Mouse (Mus musculus) kidney, postnatal 4 days (tissue): Measurements from ENCODE around the gene E130114P18Rik.

Experiments
- DNase-seq, 2 experiments: peaks; one replicate each; pipeline ENCODE4 v3.0.0; 2021; ENCODE audit warnings: mixed read lengths in 2 of 2

The E130114P18Rik gene

GRCm38 (mm10) chr4:97636569-97636968, 141.3 kb downstream of the E130114P18Rik start:
- DNase-seq: no peak

GRCm38 (mm10) chr4:97635757-97636292, 142.1 kb downstream of the E130114P18Rik start:
- DNase-seq: no peak

DNA sequence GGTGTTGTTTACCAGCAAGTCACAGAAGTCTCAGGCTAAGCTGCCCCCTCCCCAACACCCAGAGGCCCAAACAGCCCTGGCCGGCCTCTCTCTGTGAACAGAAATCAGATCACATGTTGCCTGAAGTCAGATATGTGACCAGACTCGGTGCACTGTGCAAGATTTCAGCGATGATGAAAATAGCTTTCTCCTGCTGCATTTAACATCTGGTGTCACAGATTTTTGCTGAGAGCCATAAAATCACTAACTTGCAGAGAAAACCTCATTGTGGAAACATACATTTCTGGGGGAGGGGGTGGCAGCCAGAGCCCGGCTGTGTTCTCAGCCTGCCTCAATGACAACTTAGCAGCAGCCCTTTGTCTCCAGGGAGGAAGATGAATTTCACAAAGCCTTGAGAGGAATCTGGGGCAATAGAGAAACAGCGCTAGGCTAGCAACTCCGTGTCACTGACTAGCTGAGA, 142.6 kb downstream of the E130114P18Rik start:
- DNase-seq: no peak

DNA sequence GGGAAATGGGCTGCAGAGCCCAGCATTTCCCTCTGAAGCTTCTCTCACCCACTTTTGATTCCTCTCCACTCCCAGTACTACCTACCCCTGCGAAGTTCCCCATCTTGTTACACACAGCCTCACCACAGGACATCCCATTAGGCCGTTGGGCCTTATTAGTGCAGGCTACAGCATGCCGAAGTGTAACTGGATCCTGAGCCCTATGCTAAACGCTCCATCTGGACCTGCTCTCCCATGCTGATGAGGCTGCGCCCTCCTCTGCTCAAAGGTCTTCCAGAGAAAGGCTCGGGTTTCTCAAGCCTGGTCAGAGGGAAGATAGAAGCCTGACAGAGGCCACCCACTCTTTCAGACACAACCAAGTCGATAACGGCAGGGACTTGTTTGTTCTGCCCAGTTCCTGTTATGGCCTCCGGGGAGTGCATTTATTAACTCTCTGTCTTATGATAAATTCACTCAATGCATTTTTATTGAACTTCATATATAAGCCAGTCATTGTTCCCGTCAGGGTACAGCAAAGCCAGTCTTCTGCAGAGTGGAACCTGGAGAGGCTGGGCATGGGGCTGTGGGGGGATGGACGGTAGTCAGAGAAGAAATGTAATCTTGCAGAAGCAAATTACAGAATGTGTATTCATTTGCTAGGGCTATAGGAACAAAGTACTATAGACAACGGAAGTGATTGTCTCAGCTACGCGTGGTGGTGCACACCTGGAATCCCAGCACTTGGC, 148.8 kb downstream of the E130114P18Rik start:
- DNase-seq: peak in 1 of 2 experiments; percentile 46

DNA sequence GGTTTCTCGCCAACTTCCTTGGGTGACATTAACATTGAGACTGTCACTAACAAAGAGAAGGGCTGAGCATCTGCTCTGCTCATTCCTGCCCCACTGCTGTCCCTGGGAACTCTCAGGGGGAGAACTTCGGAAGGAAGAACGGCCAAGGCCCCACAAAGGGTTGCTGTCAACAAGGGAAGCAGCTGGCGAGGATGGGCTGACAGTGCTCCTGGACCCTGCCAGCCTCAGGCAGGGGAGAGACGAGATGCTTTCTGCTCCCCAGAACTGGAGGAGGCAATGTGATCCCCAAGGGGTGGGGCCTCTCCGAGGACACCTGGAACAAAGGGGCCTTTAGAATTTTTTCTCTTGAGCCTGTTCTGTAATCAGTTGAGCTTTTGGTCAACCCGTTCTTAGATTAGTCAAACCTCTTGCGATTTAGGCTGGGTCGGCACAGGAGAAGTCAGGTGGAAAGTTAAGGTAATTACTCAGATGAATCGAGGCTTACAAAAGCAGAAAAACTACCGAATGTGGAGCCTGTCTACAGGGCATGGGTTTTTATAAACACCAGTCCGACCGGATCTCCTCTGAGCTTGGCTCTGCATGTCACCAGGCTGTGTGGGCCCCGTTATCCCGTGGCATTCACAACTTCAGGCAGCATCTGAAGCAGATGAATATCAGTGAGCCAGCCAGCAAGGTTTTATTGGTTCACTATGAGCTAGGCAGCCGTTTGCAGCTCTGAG, 151.7 kb downstream of the E130114P18Rik start:
- peak in 1 of 2 experiments; percentile 21 for DNase-seq

DNA sequence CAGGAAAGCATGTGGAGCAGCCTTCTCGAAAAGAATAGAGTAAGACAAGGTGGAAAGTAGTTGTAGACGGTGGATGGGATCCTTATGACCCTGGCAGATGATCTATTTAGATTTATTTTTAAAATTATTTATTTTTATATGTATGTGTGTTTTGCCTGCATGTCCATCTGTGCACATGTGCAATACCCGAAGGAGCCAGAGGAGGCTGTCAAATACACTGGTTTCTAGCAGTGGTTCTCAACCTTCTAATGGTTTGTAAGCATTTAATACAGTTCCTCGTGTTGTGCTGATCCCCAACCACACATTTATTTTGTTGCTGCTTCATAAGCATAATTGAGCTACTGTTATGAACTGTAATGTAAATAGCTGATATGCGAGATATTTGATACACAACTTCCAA, 154.7 kb downstream of the E130114P18Rik start:
- peak; percentile 47 to 58 for DNase-seq

DNA sequence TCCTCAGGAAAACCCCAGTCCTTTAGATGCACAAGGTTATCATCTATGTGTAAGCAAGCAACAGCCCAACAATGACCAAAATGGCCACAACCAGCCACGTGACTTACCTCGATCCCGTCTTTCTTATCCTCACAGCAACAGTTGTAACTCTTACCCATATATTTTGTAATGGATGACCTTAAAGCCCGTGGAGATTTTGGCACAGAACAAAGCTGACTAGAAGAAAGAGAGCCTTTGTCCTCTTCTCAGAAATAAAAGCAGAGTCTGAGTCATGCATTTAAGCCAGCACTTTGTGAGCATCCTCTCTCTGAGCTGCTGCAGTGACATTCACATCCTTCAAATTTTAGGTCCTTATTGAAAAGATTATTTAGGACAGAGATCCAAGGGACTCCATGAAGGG, 156.1 kb downstream of the E130114P18Rik start:
- DNase-seq: no peak

DNA sequence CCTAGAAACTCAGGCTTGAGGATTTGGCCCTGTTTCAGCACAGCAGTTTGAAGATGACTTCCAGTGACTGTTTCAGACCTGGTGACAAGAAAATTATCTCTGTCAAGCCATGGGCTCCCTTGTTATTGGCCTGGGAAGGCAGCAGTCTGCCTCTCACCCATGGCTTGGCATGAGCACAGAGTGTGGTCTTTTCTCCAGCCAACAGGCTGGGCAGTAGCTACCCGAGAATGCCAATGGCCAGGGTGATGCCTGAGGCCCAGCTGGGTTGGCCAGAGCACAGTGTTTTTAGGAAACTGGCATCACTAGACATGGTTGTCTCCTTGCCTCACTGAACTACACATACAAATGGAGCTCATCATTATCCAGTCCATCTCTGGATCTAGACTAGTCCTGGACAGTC, 157.5 kb downstream of the E130114P18Rik start:
- DNase-seq: no peak

DNA sequence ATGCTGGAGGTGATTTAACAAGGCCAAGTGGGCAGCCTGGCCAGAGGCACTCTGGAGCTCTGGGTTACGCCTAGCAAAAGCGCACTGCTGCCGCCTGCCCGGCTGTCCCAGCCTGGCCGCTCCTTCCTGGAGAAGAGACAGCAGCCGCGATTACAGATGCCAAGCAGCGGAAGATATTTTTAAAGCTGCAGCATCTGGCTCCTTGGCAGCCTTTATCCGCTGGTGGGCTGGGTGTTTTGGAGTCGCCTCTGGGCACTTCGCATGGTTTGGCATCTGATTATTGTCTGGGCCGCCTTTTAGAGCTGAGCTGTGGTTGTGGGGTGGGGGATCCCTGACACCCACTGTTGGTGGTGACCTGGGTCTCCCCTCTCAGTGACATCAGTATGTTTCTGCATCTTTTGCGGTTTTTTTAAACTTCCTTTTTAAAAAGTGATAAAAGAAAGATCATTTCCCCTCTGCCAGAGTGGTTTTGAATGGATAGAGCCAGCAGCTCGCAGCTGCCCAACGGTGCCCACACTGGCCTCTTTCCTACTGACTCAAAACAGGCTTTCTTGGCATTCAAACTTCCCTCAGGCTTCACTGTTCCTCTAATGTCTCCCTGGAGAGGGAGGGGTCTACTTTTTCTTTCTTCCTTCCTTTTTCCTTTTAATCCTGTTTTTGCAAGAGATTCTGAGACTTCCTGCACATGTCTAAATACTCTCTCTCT, 159.1 kb downstream of the E130114P18Rik start:
- DNase-seq: peak in 1 of 2 experiments; percentile 23

DNA sequence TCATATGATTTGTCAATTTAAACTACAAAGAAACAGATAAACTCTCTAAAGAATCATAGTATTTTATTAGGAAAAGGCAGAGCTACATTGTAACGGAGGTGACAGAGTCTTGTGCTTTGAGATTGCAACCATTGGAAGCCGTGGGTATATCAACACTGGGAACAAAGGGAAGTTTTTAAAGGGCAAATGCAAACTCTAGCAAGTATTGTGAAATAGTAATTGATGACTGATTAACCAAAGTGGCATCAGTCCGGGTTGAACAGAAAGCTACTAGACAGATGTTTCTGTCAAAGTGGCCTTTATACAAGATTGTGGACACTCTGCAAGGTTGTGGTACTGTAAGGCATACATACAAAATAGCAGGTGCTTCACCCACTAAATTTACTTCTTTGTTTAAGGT, 162.8 kb downstream of the E130114P18Rik start:
- no peak for DNase-seq

DNA sequence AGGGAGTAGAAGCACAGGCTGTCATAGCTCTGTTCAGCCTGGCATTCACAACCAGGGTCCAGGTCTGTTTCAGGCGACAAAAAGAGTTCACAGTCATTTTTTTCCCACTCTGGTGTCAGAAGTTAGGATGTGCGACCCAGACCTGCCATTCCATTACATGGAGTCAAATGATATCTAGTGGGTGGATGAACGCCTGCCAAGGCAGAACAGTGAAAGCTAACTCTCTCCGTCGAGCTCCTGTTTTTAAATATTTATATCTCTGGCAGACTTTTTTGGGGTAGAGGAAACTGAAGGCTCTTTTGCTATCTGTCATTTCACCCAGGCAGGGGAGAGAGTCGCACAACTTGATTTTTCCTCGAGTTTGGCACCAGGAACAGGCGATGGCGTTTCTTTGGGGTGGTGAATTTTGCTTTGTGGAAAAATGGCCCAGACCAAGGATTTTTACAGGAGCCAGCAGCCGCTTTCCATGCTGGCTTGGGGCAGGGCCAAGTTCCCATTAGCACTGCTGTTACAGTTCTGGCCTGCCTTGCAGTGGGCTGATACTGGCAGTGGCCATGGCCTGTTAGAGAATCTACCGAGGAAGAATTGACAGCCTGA, 166.5 kb downstream of the E130114P18Rik start:
- DNase-seq: peak; percentile 57 to 62

DNA sequence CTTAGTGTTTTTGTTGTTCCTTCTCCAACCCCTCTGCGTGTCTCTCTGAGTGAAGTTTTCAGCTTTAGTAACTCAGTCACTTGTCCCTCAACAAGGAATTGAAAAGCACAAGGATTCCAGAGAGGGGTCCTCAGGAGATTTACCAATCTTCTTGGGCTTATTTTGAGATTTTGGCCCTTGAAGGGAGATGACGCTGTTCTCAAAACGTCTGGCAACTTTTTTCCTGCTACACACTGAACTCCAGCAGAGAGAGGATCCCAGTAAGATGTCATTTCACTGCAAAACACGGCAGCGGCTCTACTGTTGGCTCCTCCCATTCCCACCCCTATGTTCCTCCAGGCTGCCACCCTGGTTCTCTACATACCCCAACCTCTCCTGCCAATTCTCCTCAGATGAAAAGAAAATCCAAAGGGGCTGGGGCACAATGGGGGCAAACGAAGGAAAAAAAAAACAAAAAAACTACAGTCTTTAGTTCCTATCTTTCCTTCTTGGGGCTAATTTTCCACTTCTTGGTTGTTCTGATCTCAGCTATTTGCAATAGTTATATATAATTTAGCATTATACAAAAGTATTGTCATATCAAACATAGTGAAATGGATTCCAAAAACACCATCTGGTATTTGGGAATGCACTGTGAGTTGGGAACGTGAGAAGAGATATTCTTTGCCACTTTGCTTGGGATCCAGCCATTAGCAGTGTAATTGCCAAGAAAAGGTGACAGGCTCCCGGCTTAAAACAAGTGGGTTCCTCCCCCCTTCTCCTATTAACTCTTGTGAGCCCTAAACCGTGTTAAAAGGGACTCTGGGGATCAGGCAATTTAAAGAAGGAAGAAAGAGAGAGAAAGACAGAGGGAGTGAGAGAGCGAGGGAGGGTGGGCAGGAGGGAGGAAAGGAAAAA, 167.8 kb downstream of the E130114P18Rik start:
- DNase-seq: no peak

GRCm38 (mm10) chr4:97609329-97609728, 168.5 kb downstream of the E130114P18Rik start:
- DNase-seq: no peak

DNA sequence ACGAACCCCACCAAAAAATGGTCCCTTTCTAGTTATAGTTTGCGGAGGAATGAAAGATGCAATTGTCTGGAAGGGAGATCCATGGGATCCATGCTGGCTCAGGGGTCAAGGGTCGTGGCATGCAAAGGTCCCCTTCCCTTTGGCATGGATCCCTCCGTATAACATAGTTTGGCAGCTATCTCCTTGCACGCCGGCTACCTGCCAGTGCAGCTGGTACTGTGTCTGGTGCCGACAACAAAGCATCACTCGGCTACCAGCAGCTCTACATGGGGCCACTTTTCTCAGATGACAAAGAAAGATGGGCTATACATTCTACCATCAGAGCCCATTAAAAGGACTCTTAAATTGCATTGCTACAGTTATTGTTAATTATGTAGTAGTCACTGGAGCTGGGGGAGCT, 169.2 kb downstream of the E130114P18Rik start:
- no peak for DNase-seq

GRCm38 (mm10) chr4:97608134-97608533, 169.7 kb downstream of the E130114P18Rik start:
- DNase-seq: no peak

DNA sequence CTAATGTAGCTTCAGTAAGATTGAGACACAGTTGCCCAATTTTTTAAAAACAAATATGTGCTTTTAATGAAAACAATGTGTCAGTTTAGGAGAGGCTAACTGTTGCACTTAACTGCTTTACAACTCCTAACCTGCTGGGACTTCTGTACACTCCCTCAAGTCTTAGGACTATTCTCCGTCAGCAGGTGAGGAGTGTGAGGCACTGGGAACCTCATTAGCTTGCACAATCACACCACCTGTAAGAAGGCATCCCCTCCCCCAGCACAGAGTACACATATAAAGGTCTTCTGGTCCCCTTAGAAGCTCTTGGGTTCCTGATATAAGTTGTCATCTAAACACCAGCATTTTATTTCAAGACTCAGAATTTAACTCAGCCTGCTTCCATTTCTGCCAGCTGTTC, 170.7 kb downstream of the E130114P18Rik start:
- no peak for DNase-seq

- no peak for DNase-seq
These were observed 171.4 kb downstream of the E130114P18Rik start for GRCm38 (mm10) chr4:97606524-97606923.

GRCm38 (mm10) chr4:97602579-97602978, 175.3 kb downstream of the E130114P18Rik start:
- no peak for DNase-seq

GRCm38 (mm10) chr4:97600875-97601835, 176.7 kb downstream of the E130114P18Rik start:
- no peak for DNase-seq

DNA sequence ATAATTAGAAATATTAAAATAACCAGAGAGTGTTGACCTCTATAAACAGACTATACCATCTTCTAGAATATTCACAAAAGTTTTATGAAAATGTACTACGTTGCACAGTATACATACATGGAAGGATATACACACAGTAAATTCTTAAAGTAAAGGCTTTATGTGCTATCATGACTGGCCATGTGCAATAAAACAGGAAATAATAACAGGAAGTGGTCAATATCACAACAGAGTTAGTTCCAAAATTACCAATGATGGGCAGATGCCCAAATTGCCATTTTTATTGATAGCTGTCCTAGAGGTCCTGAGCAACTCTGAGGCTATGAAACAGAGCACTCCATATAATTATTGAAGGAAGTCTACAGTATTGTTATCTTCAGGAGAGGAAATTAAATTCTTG, 180.4 kb downstream of the E130114P18Rik start:
- DNase-seq: no peak

- no peak for DNase-seq
These were observed 181.5 kb downstream of the E130114P18Rik start for GRCm38 (mm10) chr4:97596348-97596747.
